Mouse (Mus musculus): ENCODE measurements around the gene Dnajc6. TPM values are rescaled to one million over a fixed set of nuclear protein-coding genes. Genes with fewer than 3 reads are reported as not detected.

The Dnajc6 gene
- polyA plus RNA-seq, 1 experiment from 2014 or later = 57.4 TPM

Other genes starting within 250 kb of the Dnajc6 start
- 85.2 and 95.6 TPM in 2 replicates for gene Jak1, start 231.4 kb upstream of the Dnajc6 start, polyA plus RNA-seq (2015; fragmentation: Nextera tagmentation; extraction: Ambion mirVana)
- gene Ak4, start 77.4 kb upstream of the Dnajc6 start, polyA plus RNA-seq (2015; fragmentation: Nextera tagmentation; extraction: Ambion mirVana) = 7.4 and 7.8 TPM in 2 replicates
- gene Leprot, start 151.1 kb downstream of the Dnajc6 start, polyA plus RNA-seq (2015; fragmentation: Nextera tagmentation; extraction: Ambion mirVana) = 75.6 and 77.5 TPM in 2 replicates
- gene Lepr, start 220.8 kb downstream of the Dnajc6 start, polyA plus RNA-seq (2015; fragmentation: Nextera tagmentation; extraction: Ambion mirVana) = 3.0 and 3.8 TPM in 2 replicates

Measured in neural tube, embryonic 15.5 days (tissue).